Comparison of ENCODE assay signal across 15 mouse cellular contexts in the genomic region with DNA sequence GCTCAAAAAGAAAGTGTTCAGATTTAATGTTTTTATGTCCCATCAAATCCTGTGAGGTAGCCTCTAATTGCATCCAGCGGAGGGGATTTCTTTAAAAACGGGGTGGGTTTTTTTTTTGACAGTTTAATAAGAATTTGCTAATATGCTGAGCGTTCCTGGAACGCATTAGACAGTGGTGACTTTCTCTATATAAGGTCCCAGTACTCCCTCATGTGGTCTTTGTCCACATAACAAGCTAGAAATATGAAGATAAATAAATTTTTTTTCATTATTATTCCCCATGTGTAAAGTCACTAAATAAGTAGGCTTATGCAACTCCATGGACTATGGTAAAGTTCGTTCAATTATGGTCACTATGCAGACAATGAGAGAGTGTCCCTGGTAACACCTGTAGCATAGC. TPM values are rescaled to one million over a fixed set of nuclear protein-coding genes. Genes with fewer than 3 reads are reported as not detected.
DNase-seq lines count a peak whose midpoint lies in the region; ATAC-seq and TF ChIP-seq lines count a peak whose summit lies in the region.
"Had no signal": no experiment of that assay in that cellular context is flagged by ENCODE, and none has a peak within 500 bp of the region (broad histone marks: within the 10 kb centered on the region; RNA-seq: fewer than 3 reads in every experiment).

No protein-coding gene starts in this region.

- no peak overlapping the region for H3K4me3 ChIP-seq in hindbrain, embryonic 15.5 days
- H3K4me3 ChIP-seq in hindbrain, embryonic 12.5 days, result no peak overlapping the region
- no peak overlapping the region for H3K4me3 ChIP-seq in lung, postnatal 0 days (ENCODE audit: low read depth, low read length)
- H3K4me3 ChIP-seq in bone marrow macrophage, adult 2 months (ENCODE audit: insufficient read depth, low read length), result peak overlapping the region; percentile 18; the same call in 1 of the 2 replicates
- H3K4me3 ChIP-seq: limb, embryonic 12.5 days; midbrain, embryonic 12.5 days; neural tube, embryonic 15.5 days had no signal

- 0 out of 2 replicates have a peak, but pooled peaks have one; percentile 3 for ATAC-seq in hindbrain, embryonic 15.5 days (ENCODE audit: low FRiP score, low read depth)
- no peak for ATAC-seq in hindbrain, embryonic 12.5 days (ENCODE audit: low FRiP score)
- ATAC-seq in lung, postnatal 0 days, result no peak
- peak; percentile 41; the same call in 1 of the 2 replicates for ATAC-seq in megakaryocyte, adult 5-6 weeks (ENCODE audit: poor library complexity, severe bottlenecking)
- ATAC-seq: activated CD4-positive, CD25-positive, alpha-beta regulatory T cell, adult 4 months had no signal

- no peak overlapping the region for H3K4me2 ChIP-seq in hindbrain, embryonic 15.5 days
- no peak overlapping the region for H3K4me2 ChIP-seq in hindbrain, embryonic 12.5 days (replicated peaks)
- H3K4me2 ChIP-seq in lung, postnatal 0 days (replicated peaks; ENCODE audit: low read depth, low read length), result no peak overlapping the region
- H3K4me2 ChIP-seq: limb, embryonic 12.5 days; midbrain, embryonic 12.5 days; neural tube, embryonic 15.5 days had no signal

- H3K9ac ChIP-seq in hindbrain, embryonic 15.5 days, result no peak overlapping the region
- H3K9ac ChIP-seq in hindbrain, embryonic 12.5 days, result no peak overlapping the region
- no peak overlapping the region for H3K9ac ChIP-seq in lung, postnatal 0 days (replicated peaks; ENCODE audit: low read depth)
- H3K9ac ChIP-seq: limb, embryonic 12.5 days; midbrain, embryonic 12.5 days; neural tube, embryonic 15.5 days had no signal

- DNase-seq in lung, postnatal 0 days (ENCODE audit: low spot score), result no peak
- DNase-seq in lung, postnatal 25 days (ENCODE audit: low spot score), result no peak
- DNase-seq in frontal cortex, postnatal 25 days (ENCODE audit: low spot score in 2 of 2), result no peak
- DNase-seq: gastrocnemius, postnatal 14 days; right cerebral cortex, postnatal 25 days had no signal

- H3K36me3 ChIP-seq in hindbrain, embryonic 15.5 days, result no peaks in the 10 kb centered on the region
- no peaks in the 10 kb centered on the region for H3K36me3 ChIP-seq in hindbrain, embryonic 12.5 days
- no peaks in the 10 kb centered on the region for H3K36me3 ChIP-seq in lung, postnatal 0 days (ENCODE audit: insufficient read depth, low read length)
- H3K36me3 ChIP-seq: limb, embryonic 12.5 days; midbrain, embryonic 12.5 days; neural tube, embryonic 15.5 days had no signal

- TF ChIP-seq EP300 in lung, postnatal 0 days (IDR thresholded peaks at IDR 0.05), result no peak

- H3K9me3 ChIP-seq in hindbrain, embryonic 15.5 days, result no peaks in the 10 kb centered on the region
- H3K9me3 ChIP-seq in hindbrain, embryonic 12.5 days (replicated peaks), result no peaks in the 10 kb centered on the region
- no peaks in the 10 kb centered on the region for H3K9me3 ChIP-seq in lung, postnatal 0 days (ENCODE audit: low read length)
- H3K9me3 ChIP-seq: limb, embryonic 12.5 days; midbrain, embryonic 12.5 days; neural tube, embryonic 15.5 days had no signal

- TF ChIP-seq POLR2A in bone marrow macrophage, adult 2 months (IDR thresholded peaks at IDR 0.05; ENCODE audit: borderline replicate concordance, low read depth, low read length), result no peak

- WGBS in hindbrain, embryonic 15.5 days, result 73% methylated on average over 5 of the region's 5 CpGs
- 76% methylated on average over 5 of the region's 5 CpGs for WGBS in hindbrain, embryonic 12.5 days
- WGBS in lung, postnatal 0 days, result 59% methylated on average over 5 of the region's 5 CpGs

- peak; percentile 42 for TF ChIP-seq CTCF in lung, postnatal 0 days (IDR thresholded peaks at IDR 0.05)
- no peak for TF ChIP-seq CTCF in bone marrow macrophage, adult 2 months (IDR thresholded peaks at IDR 0.05; ENCODE audit: low read depth, low read length)

- no peak overlapping the region for H3K27ac ChIP-seq in hindbrain, embryonic 15.5 days (replicated peaks)
- H3K27ac ChIP-seq in hindbrain, embryonic 12.5 days, result no peak overlapping the region
- H3K27ac ChIP-seq in lung, postnatal 0 days (ENCODE audit: low read length), result no peak overlapping the region
- H3K27ac ChIP-seq in bone marrow macrophage, adult 2 months (ENCODE audit: insufficient read depth, low read depth, low read length), result no peak overlapping the region
- H3K27ac ChIP-seq: limb, embryonic 12.5 days; midbrain, embryonic 12.5 days; neural tube, embryonic 15.5 days had no signal

- H3K4me1 ChIP-seq in hindbrain, embryonic 15.5 days (replicated peaks), result no peaks in the 10 kb centered on the region
- no peaks in the 10 kb centered on the region for H3K4me1 ChIP-seq in hindbrain, embryonic 12.5 days
- H3K4me1 ChIP-seq in lung, postnatal 0 days (ENCODE audit: insufficient read depth, low read depth, low read length), result no peaks in the 10 kb centered on the region
- peaks cover 10% of the 10 kb centered on the region for H3K4me1 ChIP-seq in bone marrow macrophage, adult 2 months (ENCODE audit: control insufficient read depth, insufficient read depth, low read length)
- H3K4me1 ChIP-seq: limb, embryonic 12.5 days; midbrain, embryonic 12.5 days; neural tube, embryonic 15.5 days had no signal

- no peaks in the 10 kb centered on the region for H3K27me3 ChIP-seq in hindbrain, embryonic 15.5 days
- no peaks in the 10 kb centered on the region for H3K27me3 ChIP-seq in hindbrain, embryonic 12.5 days
- no peaks in the 10 kb centered on the region for H3K27me3 ChIP-seq in lung, postnatal 0 days (replicated peaks; ENCODE audit: insufficient read depth, low read length)
- H3K27me3 ChIP-seq: limb, embryonic 12.5 days; midbrain, embryonic 12.5 days; neural tube, embryonic 15.5 days had no signal

RNA-seq across cellular contexts. Expression of gene Hao1, which starts 13.1 kb away (rescaled TPM):
- polyA plus RNA-seq in hindbrain, embryonic 15.5 days (2015; fragmentation: Nextera tagmentation; extraction: Ambion mirVana), result 0.06 and 0.08 TPM in 2 replicates
- polyA plus RNA-seq in hindbrain, embryonic 12.5 days (2016; fragmentation: Nextera tagmentation; extraction: Ambion mirVana), result not detected in 2 replicates
- 0.06 and 0.11 TPM in 2 replicates for polyA plus RNA-seq in lung, postnatal 0 days (2015; fragmentation: Nextera tagmentation; extraction: Ambion mirVana)
- not detected in 2 replicates for polyA plus RNA-seq in bone marrow macrophage, adult 2 months (2012; ENCODE audit: insufficient read depth, insufficient read length, missing spikeins)
- not detected in 2 replicates for total RNA-seq in megakaryocyte, adult 5-6 weeks (2015)
- total RNA-seq in megakaryocyte, adult 5-6 weeks (2017), result not detected in 2 replicates
- total RNA-seq: gastrocnemius, postnatal 14 days; layer of hippocampus, adult 18-20 months had no signal
- polyA plus RNA-seq: limb, embryonic 12.5 days; midbrain, embryonic 12.5 days; neural tube, embryonic 15.5 days; stomach, embryonic 14.5 days had no signal

Comparison
In these comparisons a context has a peak if more than half of its experiments do, and no peak if none do; other contexts are left out.
1. ATAC-seq: peak in hindbrain, embryonic 15.5 days (single experiment) and megakaryocyte, adult 5-6 weeks (single experiment); none in hindbrain, embryonic 12.5 days (single experiment) and lung, postnatal 0 days (single experiment).